Mouse (Mus musculus) forebrain, postnatal 0 days (tissue): ENCODE results near the gene F3. TPM values are rescaled to one million over a fixed set of nuclear protein-coding genes. Genes with fewer than 3 reads are reported as not detected.

Source experiments
- ATAC-seq: fragments of 200-750 bp; cut with Nextera tagmentation; 2 replicates; pipeline ENCODE4 v1.8.0; 2017; ENCODE audit warnings: mild to moderate bottlenecking, moderate library complexity
- DNase-seq: peaks from one replicate; pipeline ENCODE4 v3.0.0-alpha.2; 2015
- H3K27ac ChIP-seq: fragments of 300-500 bp; sonication (generic); 2 replicates; pipeline ENCODE4 v1.5.1; 2014; ENCODE audit warnings: low read depth, mild to moderate bottlenecking, antibody characterized with exemption, low read length, moderate library complexity, mixed read lengths
- H3K27me3 ChIP-seq: fragments of 300-500 bp; sonication (generic); 2 replicates; pipeline ENCODE4 v1.6.1; 2014; ENCODE audit warnings: mild to moderate bottlenecking, low read length, mixed read lengths; ENCODE audit not compliant: insufficient read depth
- H3K36me3 ChIP-seq: fragments of 300-500 bp; sonication (generic); 2 replicates; pipeline ENCODE4 v1.6.1; 2014; ENCODE audit warnings: mild to moderate bottlenecking, moderate library complexity; ENCODE audit not compliant: insufficient read depth
- H3K4me1 ChIP-seq: fragments of 300-500 bp; sonication (generic); 2 replicates; pipeline ENCODE4 v1.6.1; 2014; ENCODE audit warnings: antibody characterized with exemption; ENCODE audit not compliant: insufficient read depth
- H3K4me2 ChIP-seq: fragments of 300-500 bp; sonication (generic); 2 replicates; pipeline ENCODE4 v1.6.1; 2014; ENCODE audit warnings: low read depth, mild to moderate bottlenecking, moderate library complexity
- H3K4me3 ChIP-seq: fragments of 300-500 bp; sonication (generic); 2 replicates; pipeline ENCODE4 v1.5.1; 2014; ENCODE audit warnings: low read depth, low read length, mixed read lengths
- H3K9ac ChIP-seq: fragments of 300-500 bp; sonication (generic); 2 replicates; pipeline ENCODE4 v1.6.1; 2014; ENCODE audit warnings: mild to moderate bottlenecking
- H3K9me3 ChIP-seq: fragments of 300-500 bp; sonication (generic); 2 replicates; pipeline ENCODE4 v1.6.1; 2016; ENCODE audit warnings: low read length
- CTCF ChIP-seq: sonication (generic); IDR thresholded peaks from 2 replicates; pipeline ENCODE4 v1.5.1; 2016; ENCODE audit warnings: antibody characterized with exemption, control low read depth, low read depth
- WGBS: fragments of 180-500 bp; shearing (Covaris S2); extraction: QIAGEN DNeasy Blood & Tissue Kit; methylation state at CpG from one replicate; pipeline ENCODE4 v1.1.7; 2014; 5-methylcytosine and 5-hydroxymethylcytosine counted together
- polyA plus RNA-seq: library from polyadenylated mRNA; unstranded; fragments of >200 nt; fragmentation: Nextera tagmentation; extraction: Ambion mirVana; gene quantifications from 2 replicates; pipeline ENCODE4 v1.2.1, GENCODE M21; 2015
- total RNA-seq: library from RNA; depleted of rRNA; stranded (reverse); fragments of >200 nt; gene quantifications from 2 replicates; pipeline ENCODE4 v1.2.3, GENCODE M21; 2014

The F3 gene
- total and polyA plus RNA-seq, 2 experiments from 2014 or later = 11.5 to 14.2 TPM

GRCm38 (mm10) chr3:121723968-121724524 is 709 bp downstream of the F3 start:
- Histone ChIP-seq H3K9ac (peak overlapping the region; percentile 75), H3K4me1 (peaks cover 22% of the 10 kb centered on the region), H3K4me3 (peak overlapping the region; percentile 79), H3K27me3 (no peaks in the 10 kb centered on the region), H3K36me3 (no peaks in the 10 kb centered on the region), H3K27ac (peak overlapping the region; percentile 66; the same call in 1 of the 2 replicates), H3K9me3 (no peaks in the 10 kb centered on the region), H3K4me2 (peak overlapping the region; percentile 94)
- WGBS = 4% methylated on average over 20 of the region's 20 CpGs
- DNase-seq (peak; percentile 72), ATAC-seq (peak; percentile 75)
- TF ChIP-seq CTCF = no peak

- ATAC-seq (no peak), DNase-seq (no peak)
- no peaks in the 10 kb centered on the region for H3K27me3 ChIP-seq
- peak overlapping the region; percentile 94 for H3K4me2 ChIP-seq
- TF ChIP-seq CTCF = no peak
- no peak overlapping the region for H3K27ac ChIP-seq
- peak overlapping the region; percentile 79 for H3K4me3 ChIP-seq
- H3K9ac ChIP-seq = peak overlapping the region; percentile 75
- H3K4me1 ChIP-seq = peaks cover 22% of the 10 kb centered on the region
- no peaks in the 10 kb centered on the region for H3K36me3 ChIP-seq
- H3K9me3 ChIP-seq = no peaks in the 10 kb centered on the region
- WGBS = 32% methylated on average over 12 of the region's 12 CpGs
Observed at GRCm38 (mm10) chr3:121724553-121724952, 1.2 kb downstream of the F3 start.

DNA sequence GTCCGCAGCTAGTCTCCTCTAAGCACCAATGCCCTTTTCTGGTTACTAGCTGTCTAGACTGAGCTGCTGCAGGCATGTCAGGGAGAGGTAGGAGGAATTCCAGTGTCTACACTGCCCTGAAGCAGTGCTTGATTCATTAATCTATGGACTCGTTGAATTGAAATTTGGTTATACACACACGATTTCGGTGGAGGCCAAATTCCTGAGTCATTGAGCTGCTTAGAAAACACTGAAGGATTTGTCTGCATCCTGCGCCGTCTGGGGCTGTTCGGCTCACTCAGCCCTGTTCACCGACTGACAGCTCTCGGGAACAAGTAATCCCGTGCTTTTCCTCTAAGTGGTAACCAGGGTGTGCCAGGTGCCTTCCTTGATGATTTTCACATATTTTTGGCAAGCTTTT is 2.3 kb downstream of the F3 start:
- no peaks in the 10 kb centered on the region for H3K27me3 ChIP-seq
- TF ChIP-seq CTCF = no peak
- peak; percentile 24 for DNase-seq
- no peak overlapping the region for H3K4me3 ChIP-seq
- no peaks in the 10 kb centered on the region for H3K9me3 ChIP-seq
- H3K36me3 ChIP-seq = no peaks in the 10 kb centered on the region
- peaks cover 22% of the 10 kb centered on the region for H3K4me1 ChIP-seq
- ATAC-seq = no peak
- H3K4me2 ChIP-seq = peak overlapping the region; percentile 94
- peak overlapping the region; percentile 10; the same call in 1 of the 2 replicates for H3K9ac ChIP-seq
- H3K27ac ChIP-seq = no peak overlapping the region
- WGBS = 50% methylated on average over 10 of the region's 10 CpGs

GRCm38 (mm10) chr3:121729678-121730077 is 6.3 kb downstream of the F3 start:
- DNase-seq (no peak), ATAC-seq (no peak)
- Histone ChIP-seq H3K4me2 (no peak overlapping the region), H3K27ac (no peak overlapping the region), H3K9me3 (no peaks in the 10 kb centered on the region), H3K27me3 (no peaks in the 10 kb centered on the region), H3K36me3 (peaks cover 13% of the 10 kb centered on the region), H3K9ac (no peak overlapping the region), H3K4me1 (peaks cover 3% of the 10 kb centered on the region), H3K4me3 (no peak overlapping the region)
- TF ChIP-seq CTCF = no peak
- 81% methylated on average over 4 of the region's 4 CpGs for WGBS

GRCm38 (mm10) chr3:121735542-121735941 is 12.2 kb downstream of the F3 start:
- Histone ChIP-seq H3K27ac (peak overlapping the region; percentile 54), H3K27me3 (no peaks in the 10 kb centered on the region), H3K4me1 (peaks cover 6% of the 10 kb centered on the region; the same call in 1 of the 2 replicates), H3K36me3 (peaks cover 13% of the 10 kb centered on the region), H3K4me3 (no peak overlapping the region), H3K9ac (no peak overlapping the region), H3K4me2 (no peak overlapping the region), H3K9me3 (no peaks in the 10 kb centered on the region)
- 76% methylated on average over 7 of the region's 7 CpGs for WGBS
- no peak for DNase-seq
- no peak for ATAC-seq
- no peak for TF ChIP-seq CTCF

- H3K27ac ChIP-seq = peak overlapping the region; percentile 54
- peak; percentile 87 for TF ChIP-seq CTCF
- H3K36me3 ChIP-seq = peaks cover 13% of the 10 kb centered on the region
- no peaks in the 10 kb centered on the region for H3K9me3 ChIP-seq
- WGBS = 14% methylated on average over 18 of the region's 18 CpGs
- H3K4me1 ChIP-seq = peaks cover 6% of the 10 kb centered on the region; the same call in 1 of the 2 replicates
- no peak overlapping the region for H3K4me3 ChIP-seq
- no peak overlapping the region for H3K4me2 ChIP-seq
- DNase-seq (peak; percentile 86), ATAC-seq (peak; percentile 96)
- no peaks in the 10 kb centered on the region for H3K27me3 ChIP-seq
- H3K9ac ChIP-seq = no peak overlapping the region
Observed at GRCm38 (mm10) chr3:121736025-121736744, 12.8 kb downstream of the F3 start.

GRCm38 (mm10) chr3:121737453-121737852 is 14.1 kb downstream of the F3 start:
- H3K4me1 ChIP-seq = peaks cover 6% of the 10 kb centered on the region; the same call in 1 of the 2 replicates
- H3K9me3 ChIP-seq = no peaks in the 10 kb centered on the region
- no peak overlapping the region for H3K4me2 ChIP-seq
- H3K9ac ChIP-seq = no peak overlapping the region
- TF ChIP-seq CTCF = peak; percentile 66
- no peak for ATAC-seq
- H3K4me3 ChIP-seq = no peak overlapping the region
- WGBS = 16% methylated on average over 1 of the region's 1 CpGs
- DNase-seq = peak; percentile 45
- H3K27ac ChIP-seq = no peak overlapping the region
- peaks cover 9% of the 10 kb centered on the region for H3K36me3 ChIP-seq
- no peaks in the 10 kb centered on the region for H3K27me3 ChIP-seq
